Mouse (Mus musculus) cerebellum, adult 2 months (tissue): Measurements from ENCODE around the gene Paip2b.

ENCODE experiments used
- CTCF ChIP-seq: fragments of 200-500 bp; IDR thresholded peaks from 2 replicates; pipeline ENCODE4 v1.5.1; 2011; ENCODE audit warnings: low read depth, mild to moderate bottlenecking, control low read depth, low read length, moderate library complexity, borderline replicate concordance; ENCODE audit not compliant: insufficient read depth
- POLR2A ChIP-seq: fragments of 200-500 bp; IDR thresholded peaks from 2 replicates; pipeline ENCODE4 v1.6.1; 2011; ENCODE audit warnings: low read length, control low read depth, borderline replicate concordance; ENCODE audit not compliant: insufficient read depth

DNA sequence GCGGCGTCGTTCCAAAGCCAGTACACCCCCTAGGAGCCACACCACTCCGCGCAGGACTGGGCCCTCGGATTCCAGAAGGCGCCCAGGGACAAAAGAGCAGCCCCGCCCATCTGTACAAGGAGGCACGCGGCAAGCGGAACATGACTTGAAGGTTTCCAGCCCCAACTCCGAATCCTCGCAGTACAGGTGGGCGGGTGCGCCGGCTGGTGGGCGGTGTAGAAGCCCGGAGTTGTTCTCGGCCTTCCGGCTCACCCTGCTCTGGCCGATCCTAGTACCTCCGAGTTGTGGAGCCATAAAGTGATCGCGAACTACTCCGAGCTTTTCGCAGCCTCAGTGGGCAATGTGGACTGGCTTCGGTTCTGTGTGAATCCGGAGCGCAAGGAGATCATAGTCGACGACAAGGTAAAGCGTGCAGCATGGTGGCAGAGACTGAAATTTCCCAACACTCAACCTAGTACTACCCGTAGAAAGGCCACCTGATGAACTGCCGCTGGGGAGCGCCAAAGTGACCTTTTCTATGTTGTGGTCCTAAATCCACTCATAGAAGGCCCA is 68.6 kb downstream of the Paip2b start:
- no peak for TF ChIP-seq CTCF
- no peak for TF ChIP-seq POLR2A
